Mouse (Mus musculus) CH12.LX (cell line): ENCODE results near the gene Nfkb2.

Experiments
- CHD1 ChIP-seq: IDR thresholded peaks from 2 replicates; pipeline ENCODE4 v1.6.1; 2012; ENCODE audit warnings: low read depth, low read length, improper control_type of control experiment, inconsistent platforms
- CTCF ChIP-seq, 2 experiments: IDR thresholded peaks in 1 of 2; conservative IDR thresholded peaks in 1 of 2; 2 replicates each; pipeline ENCODE4 v1.5.1; 2011 to 2012; ENCODE audit warnings: low read depth in 2 of 2, low read length in 2 of 2, improper control_type of control experiment in 1 of 2, inconsistent platforms in 1 of 2, mild to moderate bottlenecking in 1 of 2, moderate library complexity in 1 of 2
- ELF1 ChIP-seq: IDR thresholded peaks from 2 replicates; pipeline ENCODE4 v1.6.1; 2014; ENCODE audit warnings: low read depth, mild to moderate bottlenecking, inconsistent platforms, low read length, improper control_type of control experiment
- HCFC1 ChIP-seq: IDR thresholded peaks from 2 replicates; pipeline ENCODE4 v1.6.1; 2012; ENCODE audit warnings: low read depth, mild to moderate bottlenecking, inconsistent platforms, low read length, improper control_type of control experiment
- POLR2A ChIP-seq: IDR thresholded peaks from 2 replicates; pipeline ENCODE4 v1.6.1; 2011; ENCODE audit warnings: low read depth, mild to moderate bottlenecking, improper control_type of control experiment, low read length
- POLR2AphosphoS2 ChIP-seq: IDR thresholded peaks from 2 replicates; pipeline ENCODE4 v1.6.1; 2011; ENCODE audit warnings: low read depth, low read length, improper control_type of control experiment
- SIN3A ChIP-seq: IDR thresholded peaks from 2 replicates; pipeline ENCODE4 v1.6.1; 2012; ENCODE audit warnings: low read length, improper control_type of control experiment, inconsistent platforms
- TCF12 ChIP-seq: IDR thresholded peaks from 2 replicates; pipeline ENCODE4 v1.6.1; 2014; ENCODE audit warnings: low read depth, mild to moderate bottlenecking, inconsistent platforms, low read length, improper control_type of control experiment
- USF2 ChIP-seq: conservative IDR thresholded peaks from 2 replicates; pipeline ENCODE4 v1.6.1; 2011; ENCODE audit warnings: low read depth, low read length, improper control_type of control experiment
- ZNF384 ChIP-seq: IDR thresholded peaks from 2 replicates; pipeline ENCODE4 v1.6.1; 2012; ENCODE audit warnings: low read depth, low read length, improper control_type of control experiment, inconsistent platforms

DNA sequence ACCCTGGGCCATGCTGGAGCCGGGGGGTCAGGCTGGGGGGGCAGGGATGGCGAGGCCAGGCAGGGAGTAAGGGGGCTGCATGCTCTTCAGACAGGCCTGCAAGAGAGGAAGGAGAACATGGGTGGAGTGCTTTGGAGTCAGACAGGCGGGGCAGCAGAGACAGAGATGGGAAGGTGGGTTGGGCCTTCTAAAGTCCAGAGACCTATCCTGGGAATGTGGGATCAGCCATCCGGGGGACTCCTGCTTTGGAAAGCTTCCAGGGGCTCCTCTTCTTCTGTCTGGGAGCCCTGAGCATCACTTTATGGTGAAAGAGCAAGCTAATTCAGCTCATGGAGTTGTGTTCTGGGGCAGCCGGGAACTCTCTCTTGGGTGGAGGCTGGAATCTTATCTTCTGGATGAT lies 20.8 kb downstream of the Nfkb2 start:
- TF ChIP-seq CHD1 (no peak), POLR2AphosphoS2 (no peak), CTCF (conservative IDR thresholded peaks at IDR 0.05 in 1 of 2, IDR thresholded peaks at IDR 0.05 in 1 of 2; ENCODE audit: low read depth in 2 of 2, low read length in 2 of 2) (no peak), SIN3A (no peak), POLR2A (no peak), HCFC1 (no peak), ELF1 (no peak), TCF12 (no peak), USF2 (no peak), ZNF384 (no peak)
